Comparison of ENCODE assay signal across 8 mouse cellular contexts in the genomic region with DNA sequence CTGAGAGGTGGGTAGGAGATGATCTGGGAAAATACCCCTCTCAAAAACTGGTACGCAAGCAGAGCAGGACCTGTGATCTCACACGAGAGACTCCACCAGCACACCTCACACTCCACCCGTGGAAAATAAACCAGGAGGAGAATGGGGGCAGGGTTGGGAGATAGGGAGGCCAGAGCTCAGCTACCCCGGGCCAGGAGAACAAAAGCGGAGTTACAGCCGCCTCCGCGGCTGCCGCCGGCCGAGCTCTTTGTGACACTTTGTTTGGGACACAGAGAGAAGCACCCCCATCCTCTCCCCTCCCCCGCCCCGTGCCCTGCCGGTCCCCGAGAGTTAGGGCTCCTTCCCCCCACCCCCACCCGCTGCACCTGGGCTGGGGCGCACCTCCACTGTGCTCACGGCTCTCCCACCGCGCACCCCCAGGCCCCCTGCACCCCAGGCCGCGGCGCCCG. TPM values are rescaled to one million over a fixed set of nuclear protein-coding genes. Genes with fewer than 3 reads are reported as not detected.
DNase-seq lines count a peak whose midpoint lies in the region; ATAC-seq and TF ChIP-seq lines count a peak whose summit lies in the region.

No protein-coding gene starts in this region.

- no peaks in the 10 kb centered on the region for H3K36me3 ChIP-seq in embryonic facial prominence, embryonic 15.5 days
- no peaks in the 10 kb centered on the region for H3K36me3 ChIP-seq in hindbrain, postnatal 0 days (ENCODE audit: insufficient read depth, low read length)

- H3K4me1 ChIP-seq in embryonic facial prominence, embryonic 15.5 days = peaks cover 54% of the 10 kb centered on the region
- H3K4me1 ChIP-seq in hindbrain, postnatal 0 days (ENCODE audit: insufficient read depth, low read length) = peaks cover 46% of the 10 kb centered on the region

- H3K4me2 ChIP-seq in embryonic facial prominence, embryonic 15.5 days (replicated peaks) = peak overlapping the region; percentile 61
- H3K4me2 ChIP-seq in hindbrain, postnatal 0 days (ENCODE audit: low read depth, low read length) = peak overlapping the region; percentile 74

- DNase-seq in gastrocnemius, postnatal 25 days = peak; percentile 53
- no peak for DNase-seq in gastrocnemius, adult 18-20 months (ENCODE audit: low spot score)
- DNase-seq in adrenal gland, postnatal 10 days = peak; percentile 71
- peak; percentile 53 for DNase-seq in hindbrain, postnatal 0 days (ENCODE audit: low spot score)
- peak; percentile 33 for DNase-seq in lung, postnatal 36 days
- peak; percentile 59 for DNase-seq in testis, postnatal 14 days (ENCODE audit: low spot score)
- DNase-seq in right cerebral cortex, postnatal 36 days (ENCODE audit: low spot score in 2 of 2) = no peak

- H3K27ac ChIP-seq in embryonic facial prominence, embryonic 15.5 days (replicated peaks) = peak overlapping the region; percentile 91
- H3K27ac ChIP-seq in hindbrain, postnatal 0 days = peak overlapping the region; percentile 96

- 3% methylated on average over 17 of the region's 24 CpGs for whole genome bisulfite sequencing in embryonic facial prominence, embryonic 15.5 days
- 2% methylated on average over 16 of the region's 24 CpGs for WGBS in hindbrain, postnatal 0 days

- no peaks in the 10 kb centered on the region for H3K27me3 ChIP-seq in embryonic facial prominence, embryonic 15.5 days
- no peaks in the 10 kb centered on the region for H3K27me3 ChIP-seq in hindbrain, postnatal 0 days (ENCODE audit: insufficient read depth, low read length)

- H3K4me3 ChIP-seq in embryonic facial prominence, embryonic 15.5 days (replicated peaks) = peak overlapping the region; percentile 67
- peak overlapping the region; percentile 68 for H3K4me3 ChIP-seq in hindbrain, postnatal 0 days (ENCODE audit: low read length)

- no peaks in the 10 kb centered on the region for H3K9me3 ChIP-seq in embryonic facial prominence, embryonic 15.5 days (replicated peaks)
- H3K9me3 ChIP-seq in hindbrain, postnatal 0 days (ENCODE audit: low read length) = no peaks in the 10 kb centered on the region

- peak overlapping the region; percentile 53 for H3K9ac ChIP-seq in embryonic facial prominence, embryonic 15.5 days
- peak overlapping the region; percentile 80 for H3K9ac ChIP-seq in hindbrain, postnatal 0 days (replicated peaks; ENCODE audit: low read length)

- no peak; the same call in 1 of the 2 replicates for ATAC-seq in embryonic facial prominence, embryonic 15.5 days (ENCODE audit: insufficient number of reproducible peaks, low FRiP score, low TSS enrichment, low read depth)
- peak; percentile 13; the same call in 1 of the 2 replicates for ATAC-seq in hindbrain, postnatal 0 days

- no peak for TF ChIP-seq CTCF in hindbrain, postnatal 0 days (IDR thresholded peaks at IDR 0.05; ENCODE audit: low read depth)

RNA-seq across cellular contexts. Expression of gene Tmem253, which starts 1.7 kb away (rescaled TPM):
- 1 to 10 TPM; 1.5 to 2.1 TPM for total RNA-seq in gastrocnemius, postnatal 25 days (2021)
- total RNA-seq in gastrocnemius, adult 18-20 months (2021) = 1 to 10 TPM in 1 of 2 experiments, under 1 TPM in 1; 0.84 to 1.2 TPM
- total RNA-seq in adrenal gland, postnatal 10 days (2021) = 1 to 10 TPM; 4.8 to 7.0 TPM
- 0.53 and 0.60 TPM in 2 replicates for polyA plus RNA-seq in embryonic facial prominence, embryonic 15.5 days (2015; fragmentation: Nextera tagmentation; extraction: Ambion mirVana)
- not detected in 2 replicates for total RNA-seq in hindbrain, postnatal 0 days (2014; rRNA removed)
- polyA plus RNA-seq in hindbrain, postnatal 0 days (2015; fragmentation: Nextera tagmentation; extraction: Ambion mirVana) = 0.51 and 0.53 TPM in 2 replicates

RNA-seq across cellular contexts. Expression of gene Zfp219, which starts 6.7 kb away (rescaled TPM):
- 10 to 100 TPM; 10.8 to 11.7 TPM for total RNA-seq in gastrocnemius, postnatal 25 days (2021)
- total RNA-seq in gastrocnemius, adult 18-20 months (2021) = 10 to 100 TPM; 11.1 to 14.4 TPM
- total RNA-seq in adrenal gland, postnatal 10 days (2021) = 10 to 100 TPM; 54.6 to 59.2 TPM
- 33.7 and 33.8 TPM in 2 replicates for polyA plus RNA-seq in embryonic facial prominence, embryonic 15.5 days (2015; fragmentation: Nextera tagmentation; extraction: Ambion mirVana)
- total RNA-seq in hindbrain, postnatal 0 days (2014; rRNA removed) = 91.7 and 98.7 TPM in 2 replicates
- 25.8 and 31.0 TPM in 2 replicates for polyA plus RNA-seq in hindbrain, postnatal 0 days (2015; fragmentation: Nextera tagmentation; extraction: Ambion mirVana)

RNA-seq across cellular contexts. Expression of gene Olfr221, which starts 28.5 kb away (rescaled TPM):
- not detected for total RNA-seq in gastrocnemius, postnatal 25 days (2021)
- not detected for total RNA-seq in gastrocnemius, adult 18-20 months (2021)
- not detected for total RNA-seq in adrenal gland, postnatal 10 days (2021)
- polyA plus RNA-seq in embryonic facial prominence, embryonic 15.5 days (2015; fragmentation: Nextera tagmentation; extraction: Ambion mirVana) = 0.19 TPM in 1 of 2 replicates, not detected in the other
- total RNA-seq in hindbrain, postnatal 0 days (2014; rRNA removed) = not detected in 2 replicates
- not detected in 2 replicates for polyA plus RNA-seq in hindbrain, postnatal 0 days (2015; fragmentation: Nextera tagmentation; extraction: Ambion mirVana)

RNA-seq across cellular contexts. Expression of gene Arhgef40, which starts 29.3 kb away (rescaled TPM):
- total RNA-seq in gastrocnemius, postnatal 25 days (2021) = 10 to 100 TPM; 17.2 to 17.6 TPM
- total RNA-seq in gastrocnemius, adult 18-20 months (2021) = 10 to 100 TPM in 1 of 2 experiments, 1 to 10 TPM in 1; 7.8 to 13.7 TPM
- 10 to 100 TPM; 60.8 to 78.7 TPM for total RNA-seq in adrenal gland, postnatal 10 days (2021)
- 144 and 150 TPM in 2 replicates for polyA plus RNA-seq in embryonic facial prominence, embryonic 15.5 days (2015; fragmentation: Nextera tagmentation; extraction: Ambion mirVana)
- total RNA-seq in hindbrain, postnatal 0 days (2014; rRNA removed) = 113 and 124 TPM in 2 replicates
- polyA plus RNA-seq in hindbrain, postnatal 0 days (2015; fragmentation: Nextera tagmentation; extraction: Ambion mirVana) = 56.4 and 61.8 TPM in 2 replicates

Comparison
In these comparisons a context has a peak if more than half of its experiments do, and no peak if none do; other contexts are left out.
1. DNase-seq: peak in gastrocnemius, postnatal 25 days (single experiment), adrenal gland, postnatal 10 days (single experiment), hindbrain, postnatal 0 days (single experiment), lung, postnatal 36 days (single experiment) and testis, postnatal 14 days (single experiment); none in gastrocnemius, adult 18-20 months (single experiment) and right cerebral cortex, postnatal 36 days (0 of 2).